Mouse (Mus musculus) A20 (cell line): ENCODE results near the gene Adgrf1.
"Not testable (repeated sequence)": the region's sequence is repeated elsewhere in the genome, so short reads cannot be mapped to it uniquely, and the experiment has no call there.

ENCODE experiments used
- DNase-seq: peaks from one replicate; pipeline ENCODE4 v3.0.0-alpha.2; 2011; ENCODE audit warnings: low read depth, low spot score

The Adgrf1 gene

DNA sequence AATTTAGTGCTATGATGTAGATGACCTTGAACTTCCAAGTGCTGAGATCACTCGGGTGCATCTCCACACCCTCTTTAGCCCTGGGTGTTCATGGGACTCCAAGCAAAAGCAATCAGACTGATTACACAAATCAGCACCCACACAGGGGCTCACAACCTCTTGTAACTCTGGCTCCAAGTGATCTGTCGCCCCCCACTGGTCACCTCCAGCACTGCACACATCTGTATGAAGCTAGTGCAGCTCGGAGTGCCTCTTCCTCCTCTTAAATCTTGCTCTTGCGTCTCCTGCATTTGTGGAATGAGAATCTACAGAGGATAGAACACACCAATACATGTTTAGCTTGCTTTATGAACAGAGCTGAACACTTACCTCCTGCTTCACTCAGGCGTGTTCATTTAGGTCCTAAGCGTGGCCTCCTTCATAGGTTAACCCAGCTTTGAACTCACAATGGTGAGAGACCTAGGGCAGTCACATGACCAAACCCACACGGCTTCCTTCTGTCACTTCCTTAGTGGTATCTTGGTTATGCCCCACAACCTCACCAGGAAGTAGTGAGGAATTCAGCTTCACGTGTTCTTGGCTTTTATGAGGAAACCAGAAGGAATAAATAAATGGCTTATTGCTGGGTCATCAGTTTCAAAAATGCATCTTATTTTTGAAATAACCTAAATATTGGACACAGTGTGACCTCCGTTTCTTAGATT is 2.9 kb upstream of the Adgrf1 start:
- peak; percentile 34 for DNase-seq

DNA sequence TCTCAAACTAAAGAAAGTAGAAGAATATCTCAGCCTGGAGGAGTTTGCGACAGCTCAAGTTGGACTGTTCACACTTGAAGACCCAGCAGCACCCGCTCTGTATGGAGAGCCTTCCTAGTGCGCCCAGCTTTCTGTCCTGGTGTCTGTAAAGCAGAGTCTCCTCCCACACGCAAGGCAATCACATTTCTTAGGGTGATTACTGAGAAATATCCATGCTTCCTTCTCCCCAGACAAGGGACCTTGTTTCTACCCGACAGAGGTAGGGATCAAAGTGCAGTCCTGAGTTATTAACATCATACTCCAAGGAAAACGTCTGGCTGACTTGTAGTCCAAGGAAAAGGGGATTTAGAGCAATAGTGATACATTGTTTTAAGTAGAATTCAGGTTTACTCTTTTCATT is 6.1 kb downstream of the Adgrf1 start:
- DNase-seq = no peak

GRCm38 (mm10) chr17:43277223-43277622 is 7.1 kb downstream of the Adgrf1 start:
- no peak for DNase-seq

DNA sequence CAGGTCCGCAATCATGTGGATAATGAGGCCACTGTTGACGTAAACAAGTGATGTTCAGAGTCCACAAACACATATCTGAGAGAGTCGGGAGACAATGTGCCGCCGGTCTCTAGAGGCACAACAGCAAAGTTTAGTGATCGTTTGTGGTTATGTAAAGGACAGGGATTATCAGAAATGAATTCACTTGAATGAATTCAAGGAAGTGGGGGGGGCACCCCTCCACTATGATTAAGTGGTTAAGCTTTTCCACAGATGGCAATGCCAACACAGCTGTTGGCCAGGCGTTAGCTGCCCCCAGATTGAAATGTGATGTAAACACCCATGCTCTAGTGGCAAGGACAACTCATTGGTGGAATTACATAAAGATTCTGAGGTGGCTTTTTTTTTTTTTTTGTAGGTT is 9.5 kb downstream of the Adgrf1 start:
- no peak for DNase-seq

DNA sequence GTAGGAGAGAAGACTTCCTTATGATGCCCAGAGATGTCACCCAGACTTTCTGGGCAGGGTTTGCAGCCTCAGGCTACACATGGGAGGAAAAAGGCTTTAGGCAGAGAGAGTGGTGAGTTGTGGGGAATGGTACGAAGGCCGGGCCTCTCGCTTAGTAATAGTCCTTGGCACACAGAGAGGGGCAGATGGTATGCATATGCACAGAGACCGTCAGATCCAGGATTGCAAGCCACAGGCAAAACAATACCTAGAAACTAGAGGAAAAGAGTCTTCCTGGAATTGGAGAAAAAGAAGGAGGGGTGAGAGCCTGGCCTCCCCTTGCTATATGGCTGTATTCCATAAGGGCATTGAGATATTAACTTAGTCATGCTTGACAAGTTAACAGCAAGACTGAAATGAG is 12.2 kb downstream of the Adgrf1 start:
- DNase-seq = no peak

DNA sequence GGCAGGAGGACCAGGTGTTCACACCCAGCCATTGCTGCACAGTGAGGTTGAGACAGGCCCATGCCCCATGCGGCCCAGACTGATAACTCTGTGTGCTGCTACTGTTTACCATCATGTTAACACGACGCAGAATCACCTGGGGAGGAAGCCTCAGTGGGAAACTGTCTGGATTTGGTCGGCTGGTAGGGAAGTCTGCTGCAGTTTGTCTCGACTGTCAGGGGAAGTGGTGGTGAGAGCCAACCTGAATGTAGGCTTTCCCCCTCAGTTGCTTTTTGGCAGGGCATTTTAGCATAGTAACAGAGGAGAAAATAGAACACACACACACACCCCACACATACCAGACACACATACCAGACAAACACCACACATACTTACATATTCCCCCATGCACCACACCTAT is 12.7 kb downstream of the Adgrf1 start:
- DNase-seq = no peak

- DNase-seq = no peak
These were observed 29.4 kb downstream of the Adgrf1 start for GRCm38 (mm10) chr17:43299515-43299914.

- DNase-seq = no peak
These were observed 56.0 kb downstream of the Adgrf1 start for GRCm38 (mm10) chr17:43325986-43326671.

GRCm38 (mm10) chr17:43326726-43327700 is 56.9 kb downstream of the Adgrf1 start:
- no peak for DNase-seq

DNA sequence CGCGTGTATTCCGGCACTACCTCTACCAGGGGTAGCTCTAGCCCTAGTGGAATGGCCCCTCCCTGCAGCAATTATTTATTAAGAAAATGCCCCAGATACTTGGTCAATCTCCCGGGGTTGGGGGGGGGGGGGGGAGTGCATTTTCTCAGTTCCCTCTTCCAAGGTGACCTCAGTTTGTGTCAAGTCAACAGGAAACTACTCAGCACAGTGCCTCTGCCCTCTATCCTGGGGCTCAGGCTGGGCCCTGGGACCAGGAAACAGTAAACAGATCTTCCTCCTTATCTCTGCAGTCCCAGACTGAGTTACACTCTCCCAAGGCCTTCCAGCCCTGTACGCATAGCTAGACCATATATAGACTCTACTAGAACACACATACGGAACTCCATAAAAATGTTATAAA is 57.7 kb downstream of the Adgrf1 start:
- no peak for DNase-seq

DNA sequence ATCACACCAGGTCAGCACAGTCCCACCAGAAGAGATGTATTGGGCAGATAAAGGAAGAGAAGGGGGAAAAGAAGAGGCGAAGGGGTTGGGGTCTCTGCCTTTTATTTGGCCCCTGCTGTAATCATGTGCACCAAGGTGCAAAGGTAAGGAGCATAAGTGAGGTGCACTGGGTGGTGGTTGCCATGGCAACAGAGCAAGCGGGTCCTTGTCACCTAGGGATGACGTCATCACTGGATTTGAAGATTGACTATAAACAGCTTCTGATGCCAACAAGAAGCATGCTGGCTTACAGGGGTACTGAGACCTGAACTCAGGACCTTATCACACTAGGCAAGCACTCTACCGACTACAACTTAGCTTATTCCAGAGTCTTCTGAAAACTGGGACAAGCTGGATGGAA is 59.1 kb downstream of the Adgrf1 start:
- no peak for DNase-seq

GRCm38 (mm10) chr17:43329761-43330183 is 59.6 kb downstream of the Adgrf1 start:
- no peak for DNase-seq

- no peak for DNase-seq
These were observed 62.6 kb downstream of the Adgrf1 start for GRCm38 (mm10) chr17:43332686-43333085.

DNA sequence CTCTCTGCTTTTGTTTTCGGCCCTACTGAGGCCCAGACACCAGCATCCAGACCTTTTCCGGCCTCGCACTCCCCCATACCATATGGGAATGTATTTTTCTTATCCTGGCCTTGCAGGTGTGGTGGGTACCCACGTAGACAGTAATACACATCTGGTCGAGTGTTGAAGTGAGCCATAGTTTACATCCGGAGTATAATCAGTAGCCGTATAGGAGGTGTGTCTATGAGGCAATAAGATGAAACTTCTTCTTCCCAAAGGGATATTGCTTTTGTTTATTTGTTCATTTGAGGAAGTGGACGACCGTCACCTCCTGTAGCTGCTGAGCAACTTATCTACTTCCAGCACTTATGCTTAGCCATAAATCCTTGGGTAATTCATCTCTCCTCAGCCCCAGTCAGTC is 63.9 kb downstream of the Adgrf1 start:
- no peak for DNase-seq

GRCm38 (mm10) chr17:43337643-43338042 is 67.5 kb downstream of the Adgrf1 start:
- no peak for DNase-seq

DNA sequence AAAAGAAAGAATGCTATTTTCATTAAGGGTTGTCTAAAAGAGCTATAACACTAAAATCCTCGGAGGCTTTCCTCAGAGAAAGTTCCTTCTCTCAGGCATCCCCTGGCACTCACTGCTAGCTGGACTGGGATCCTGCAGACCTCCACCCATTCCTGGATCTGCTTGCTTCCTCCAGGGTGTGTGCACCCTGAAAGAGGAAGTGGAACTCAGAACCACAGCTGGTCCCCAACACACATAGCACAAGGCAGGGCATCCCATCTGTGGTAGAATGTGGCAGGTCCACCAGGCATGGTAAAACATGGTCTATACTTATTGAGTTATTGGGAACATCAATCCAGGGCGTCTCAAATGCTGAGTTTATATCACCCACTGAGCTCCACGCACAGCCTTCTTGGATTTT is 68.2 kb downstream of the Adgrf1 start:
- DNase-seq = peak; percentile 7

DNA sequence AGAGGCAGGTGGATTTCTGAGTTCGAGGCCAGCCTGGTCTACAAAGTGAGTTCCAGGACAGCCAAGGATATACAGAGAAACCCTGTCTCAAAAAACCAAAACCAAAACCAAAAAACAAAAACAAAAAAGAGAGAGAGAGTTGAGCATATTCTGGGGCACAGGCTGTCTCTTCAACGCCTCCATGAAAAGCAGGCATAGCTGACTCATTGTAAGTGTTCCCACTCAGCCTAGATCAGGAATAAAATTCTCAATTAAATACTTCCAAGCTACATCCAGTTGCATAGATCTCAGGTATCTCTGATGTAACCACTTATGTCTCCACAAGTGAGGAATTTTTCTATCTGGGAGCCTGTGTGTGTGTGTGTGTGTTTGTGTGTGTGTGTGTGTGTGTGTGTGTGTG is 76.4 kb downstream of the Adgrf1 start:
- not testable (repeated sequence) for DNase-seq

DNA sequence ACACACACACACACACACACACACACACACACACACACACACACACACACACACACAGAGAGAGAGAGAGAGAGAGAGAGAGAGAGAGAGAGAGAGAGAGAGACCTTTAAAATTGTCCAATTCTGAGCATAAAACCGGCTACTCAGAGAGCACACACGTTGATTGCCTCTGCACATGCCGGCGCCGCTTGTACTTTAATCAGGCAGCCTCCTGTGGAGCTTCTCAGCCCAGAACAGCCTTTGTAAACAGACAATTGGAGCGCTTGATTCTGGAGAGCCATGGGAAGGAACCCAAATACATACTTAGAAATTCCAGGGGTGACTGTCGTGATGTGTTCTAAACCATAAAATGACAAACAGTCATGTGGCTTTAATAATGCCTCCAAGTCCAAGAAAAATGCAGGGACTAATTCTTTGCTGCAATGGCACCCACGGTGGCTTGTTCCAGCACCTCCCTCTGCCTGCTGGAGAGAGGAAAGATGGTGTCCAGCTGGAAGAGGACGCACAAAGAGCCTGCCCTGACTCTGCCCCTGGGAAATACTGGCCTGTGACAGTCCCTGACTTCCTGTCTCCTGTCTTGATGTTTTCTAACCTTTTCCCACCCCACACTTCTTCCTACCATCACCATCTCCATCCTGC is 87.9 kb downstream of the Adgrf1 start:
- no peak for DNase-seq

- DNase-seq = no peak
These were observed 89.9 kb downstream of the Adgrf1 start, which contains the start of gene Adgrf5 for GRCm38 (mm10) chr17:43359826-43360619. Gene Adgrf5, plus strand, starts transcription at chr17:43360451.

DNA sequence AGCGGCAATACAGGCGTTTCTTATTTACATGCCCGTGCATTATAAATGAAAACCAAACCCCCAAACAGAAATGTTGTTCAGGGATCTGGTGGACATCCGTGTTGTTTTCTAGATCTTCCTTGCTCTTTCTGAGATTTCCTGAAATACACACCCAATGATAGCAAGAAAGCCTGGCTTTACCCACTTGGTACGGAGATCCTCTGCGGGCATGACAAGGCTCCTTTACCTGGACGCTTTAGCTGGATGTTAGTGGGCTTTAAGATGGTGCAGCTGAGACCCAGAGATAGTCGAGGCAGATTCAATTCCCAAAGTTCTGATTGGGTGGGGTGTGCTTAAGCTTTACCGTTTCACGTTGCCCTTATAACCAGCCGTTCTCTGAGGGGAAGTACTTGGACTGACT is 90.9 kb downstream of the Adgrf1 start:
- no peak for DNase-seq

DNA sequence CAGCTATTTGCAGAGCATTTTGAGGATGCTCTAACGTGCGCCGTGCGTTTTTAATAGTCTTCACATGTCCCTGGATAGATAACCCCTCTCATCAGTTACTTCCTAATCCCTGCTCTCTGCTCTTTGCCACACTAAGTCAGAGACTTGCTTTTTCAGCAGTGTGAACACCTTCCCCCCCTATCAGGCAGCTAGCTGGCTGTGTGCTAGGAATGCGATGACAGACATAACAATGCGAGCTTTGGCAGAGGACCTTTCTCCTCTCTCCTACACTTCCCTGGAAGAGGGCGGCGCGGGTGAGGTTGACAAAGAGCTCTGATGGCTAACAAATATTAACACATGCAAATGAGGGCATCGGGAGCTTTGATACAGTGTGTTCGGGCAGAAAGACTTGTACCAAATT is 92.2 kb downstream of the Adgrf1 start:
- DNase-seq = no peak
